38 mouse cellular contexts compared by ENCODE assay signal in the genomic region with DNA sequence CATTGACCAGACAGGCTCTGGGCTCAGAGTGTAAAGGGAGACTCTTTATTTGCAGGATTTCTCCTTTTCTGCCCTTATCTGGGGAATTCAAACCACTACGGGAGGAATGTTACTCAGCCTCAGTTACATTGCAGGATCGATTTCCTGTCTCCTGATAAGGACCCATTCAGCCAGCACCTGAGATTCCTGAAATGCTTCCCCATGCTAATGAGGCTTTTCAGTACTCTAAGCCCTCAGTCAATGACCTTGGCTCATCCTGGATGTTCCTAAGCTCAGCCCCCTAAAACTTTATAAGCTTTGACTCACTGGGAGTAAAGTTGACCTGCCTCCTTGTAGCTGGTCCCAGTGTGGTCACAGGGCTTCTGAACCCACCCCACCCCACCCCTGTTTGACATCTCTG. TPM values are rescaled to one million over a fixed set of nuclear protein-coding genes. Genes with fewer than 3 reads are reported as not detected.
A peak's percentile ranks its signal among the peaks of the same experiment; 100 is the strongest.
DNase-seq lines count a peak whose midpoint lies in the region; ATAC-seq and TF ChIP-seq lines count a peak whose summit lies in the region.
"Had no signal": no experiment of that assay in that cellular context is flagged by ENCODE, and none has a peak within 500 bp of the region (broad histone marks: within the 10 kb centered on the region; RNA-seq: fewer than 3 reads in every experiment).

No protein-coding gene starts in this region.

- peak; percentile 30; the same call in 1 of the 2 replicates for ATAC-seq in lung, postnatal 0 days
- ATAC-seq: forebrain, postnatal 0 days; liver, embryonic 12.5 days; midbrain, embryonic 15.5 days had no signal

- H3K4me2 ChIP-seq in lung, postnatal 0 days (replicated peaks; ENCODE audit: low read depth, low read length) = no peak overlapping the region
- H3K4me2 ChIP-seq: embryonic facial prominence, embryonic 15.5 days; forebrain, embryonic 12.5 days; heart, embryonic 12.5 days; hindbrain, embryonic 13.5 days; liver, embryonic 12.5 days; midbrain, embryonic 15.5 days; neural tube, embryonic 15.5 days had no signal

- no peaks in the 10 kb centered on the region for H3K36me3 ChIP-seq in lung, postnatal 0 days (ENCODE audit: insufficient read depth, low read length)
- H3K36me3 ChIP-seq: embryonic facial prominence, embryonic 10.5 days; embryonic facial prominence, embryonic 15.5 days; forebrain, embryonic 12.5 days; heart, embryonic 12.5 days; hindbrain, embryonic 13.5 days; liver, embryonic 12.5 days; midbrain, embryonic 15.5 days; neural tube, embryonic 15.5 days had no signal

- H3K27me3 ChIP-seq in lung, postnatal 0 days (replicated peaks; ENCODE audit: insufficient read depth, low read length) = no peaks in the 10 kb centered on the region
- H3K27me3 ChIP-seq: embryonic facial prominence, embryonic 15.5 days; forebrain, embryonic 12.5 days; heart, embryonic 12.5 days; hindbrain, embryonic 13.5 days; liver, embryonic 12.5 days; midbrain, embryonic 15.5 days; neural tube, embryonic 15.5 days had no signal

- no peak for TF ChIP-seq CTCF in lung, postnatal 0 days (IDR thresholded peaks at IDR 0.05)
- no peak for TF ChIP-seq CTCF in gastrocnemius, adult 2 months (IDR thresholded peaks at IDR 0.05)

- no peaks in the 10 kb centered on the region for H3K9me3 ChIP-seq in lung, postnatal 0 days (ENCODE audit: low read length)
- H3K9me3 ChIP-seq: embryonic facial prominence, embryonic 10.5 days; embryonic facial prominence, embryonic 15.5 days; forebrain, embryonic 12.5 days; liver, embryonic 12.5 days; midbrain, embryonic 15.5 days; neural tube, embryonic 15.5 days had no signal

- 28% methylated on average over 2 of the region's 2 CpGs for WGBS in lung, postnatal 0 days

- H3K9ac ChIP-seq in lung, postnatal 0 days (replicated peaks; ENCODE audit: low read depth) = no peak overlapping the region
- H3K9ac ChIP-seq: embryonic facial prominence, embryonic 15.5 days; forebrain, embryonic 12.5 days; forebrain, postnatal 0 days; heart, embryonic 12.5 days; hindbrain, embryonic 13.5 days; liver, embryonic 12.5 days; midbrain, embryonic 15.5 days; neural tube, embryonic 15.5 days had no signal

- H3K27ac ChIP-seq in lung, postnatal 0 days (ENCODE audit: low read length) = no peak overlapping the region
- no peak overlapping the region for H3K27ac ChIP-seq in gastrocnemius, adult 2 months
- H3K27ac ChIP-seq: embryonic facial prominence, embryonic 10.5 days; embryonic facial prominence, embryonic 15.5 days; forebrain, embryonic 12.5 days; hindbrain, embryonic 13.5 days; kidney, postnatal 0 days; liver, embryonic 12.5 days; macrophage; midbrain, embryonic 15.5 days; neural tube, embryonic 15.5 days had no signal

- TF ChIP-seq EP300 in lung, postnatal 0 days (IDR thresholded peaks at IDR 0.05) = peak; percentile 60

- H3K4me1 ChIP-seq in lung, postnatal 0 days (ENCODE audit: insufficient read depth, low read depth, low read length) = no peaks in the 10 kb centered on the region
- H3K4me1 ChIP-seq: embryonic facial prominence, embryonic 15.5 days; forebrain, embryonic 12.5 days; heart, embryonic 12.5 days; hindbrain, embryonic 13.5 days; liver, embryonic 12.5 days; midbrain, embryonic 15.5 days; neural tube, embryonic 15.5 days had no signal

- peak; percentile 5 to 7 for DNase-seq in lung, adult 18-20 months
- no peak for DNase-seq in lung, postnatal 10 days
- peak; percentile 97 for DNase-seq in R1 (ENCODE audit: low read depth, low spot score)
- no peak for DNase-seq in lung, postnatal 0 days (ENCODE audit: low spot score)
- no peak for DNase-seq in heart, adult 9 months (ENCODE audit: low spot score in 2 of 2)
- no peak for DNase-seq in gastrocnemius, adult 2 months
- no peak for DNase-seq in kidney, adult 8-10 months
- DNase-seq: adrenal gland, adult 8-10 months; cerebellum, adult 8-10 months; cerebellum, postnatal 25 days; forebrain, postnatal 0 days; gastrocnemius, postnatal 25 days; heart, adult 18-20 months; heart, postnatal 4 days; kidney, adult 2 months; kidney, postnatal 4 days; layer of hippocampus, postnatal 36 days; left cerebral cortex, postnatal 4 days; retina, postnatal 1 day; right cerebral cortex, postnatal 14 days had no signal

- intact Hi-C loops in gastrocnemius, adult 2 months (cut with DNase I) = no loop called here

- H3K4me3 ChIP-seq in lung, postnatal 0 days (ENCODE audit: low read depth, low read length) = no peak overlapping the region
- H3K4me3 ChIP-seq in gastrocnemius, adult 2 months = no peak overlapping the region
- H3K4me3 ChIP-seq: embryonic facial prominence, embryonic 10.5 days; embryonic facial prominence, embryonic 15.5 days; forebrain, embryonic 12.5 days; heart, embryonic 12.5 days; hindbrain, embryonic 13.5 days; liver, embryonic 12.5 days; midbrain, embryonic 15.5 days; neural tube, embryonic 15.5 days had no signal

RNA-seq across cellular contexts. Expression of a gene that starts 5.5 kb away (rescaled TPM):
- polyA plus RNA-seq in lung, postnatal 0 days (2015; fragmentation: Nextera tagmentation; extraction: Ambion mirVana) = 0.91 and 1.5 TPM in 2 replicates
- total RNA-seq in gastrocnemius, adult 2 months (2021) = not detected
- total RNA-seq: adrenal gland, adult 8-10 months; forebrain, postnatal 0 days; gastrocnemius, postnatal 25 days; heart, adult 18-20 months; heart, postnatal 4 days; layer of hippocampus, adult 8-10 months; layer of hippocampus, postnatal 36 days; left cerebral cortex, postnatal 4 days had no signal
- polyA plus RNA-seq: forebrain, embryonic 12.5 days; forebrain, postnatal 0 days; heart, embryonic 12.5 days; heart, postnatal 0 days; hindbrain, embryonic 13.5 days; kidney, adult 2 months; liver, embryonic 12.5 days; macrophage; midbrain, embryonic 15.5 days; neural tube, embryonic 15.5 days; stomach, embryonic 14.5 days; testis, adult 2 months; thymus, postnatal 0 days; urinary bladder, adult 2 months had no signal

RNA-seq across cellular contexts. Expression of a gene that starts 16.2 kb away (rescaled TPM):
- polyA plus RNA-seq in lung, postnatal 0 days (2015; fragmentation: Nextera tagmentation; extraction: Ambion mirVana) = not detected in 2 replicates
- not detected for total RNA-seq in gastrocnemius, adult 2 months (2021)
- total RNA-seq: adrenal gland, adult 8-10 months; forebrain, postnatal 0 days; gastrocnemius, postnatal 25 days; heart, adult 18-20 months; heart, postnatal 4 days; layer of hippocampus, adult 8-10 months; layer of hippocampus, postnatal 36 days; left cerebral cortex, postnatal 4 days had no signal
- polyA plus RNA-seq: embryonic facial prominence, embryonic 10.5 days; forebrain, embryonic 12.5 days; forebrain, postnatal 0 days; heart, embryonic 12.5 days; heart, postnatal 0 days; hindbrain, embryonic 13.5 days; kidney, adult 2 months; kidney, postnatal 0 days; limb, embryonic 14.5 days; liver, embryonic 12.5 days; macrophage; midbrain, embryonic 15.5 days; neural tube, embryonic 15.5 days; small intestine, adult 2 months; stomach, embryonic 14.5 days; thymus, postnatal 0 days; urinary bladder, adult 2 months had no signal

RNA-seq across cellular contexts. Expression of a gene that starts 28.3 kb away (rescaled TPM):
- not detected in 2 replicates for polyA plus RNA-seq in lung, postnatal 0 days (2015; fragmentation: Nextera tagmentation; extraction: Ambion mirVana)
- total RNA-seq in gastrocnemius, adult 2 months (2021) = not detected
- total RNA-seq: adrenal gland, adult 8-10 months; forebrain, postnatal 0 days; gastrocnemius, postnatal 25 days; heart, adult 18-20 months; heart, postnatal 4 days; layer of hippocampus, adult 8-10 months; layer of hippocampus, postnatal 36 days; left cerebral cortex, postnatal 4 days had no signal
- polyA plus RNA-seq: embryonic facial prominence, embryonic 10.5 days; forebrain, embryonic 12.5 days; forebrain, postnatal 0 days; heart, embryonic 12.5 days; heart, postnatal 0 days; hindbrain, embryonic 13.5 days; kidney, adult 2 months; kidney, postnatal 0 days; limb, embryonic 14.5 days; liver, embryonic 12.5 days; macrophage; midbrain, embryonic 15.5 days; neural tube, embryonic 15.5 days; small intestine, adult 2 months; stomach, embryonic 14.5 days; thymus, postnatal 0 days; urinary bladder, adult 2 months had no signal

RNA-seq across cellular contexts. Expression of a gene that starts 32.9 kb away (rescaled TPM):
- polyA plus RNA-seq in lung, postnatal 0 days (2015; fragmentation: Nextera tagmentation; extraction: Ambion mirVana) = not detected in 2 replicates
- not detected for total RNA-seq in gastrocnemius, adult 2 months (2021)
- total RNA-seq: adrenal gland, adult 8-10 months; forebrain, postnatal 0 days; gastrocnemius, postnatal 25 days; heart, adult 18-20 months; heart, postnatal 4 days; layer of hippocampus, adult 8-10 months; layer of hippocampus, postnatal 36 days; left cerebral cortex, postnatal 4 days had no signal
- polyA plus RNA-seq: embryonic facial prominence, embryonic 10.5 days; forebrain, embryonic 12.5 days; forebrain, postnatal 0 days; heart, embryonic 12.5 days; heart, postnatal 0 days; hindbrain, embryonic 13.5 days; kidney, adult 2 months; kidney, postnatal 0 days; limb, embryonic 14.5 days; liver, embryonic 12.5 days; macrophage; midbrain, embryonic 15.5 days; neural tube, embryonic 15.5 days; small intestine, adult 2 months; stomach, embryonic 14.5 days; testis, adult 2 months; thymus, postnatal 0 days; urinary bladder, adult 2 months had no signal

RNA-seq across cellular contexts. Expression of a gene that starts 44.9 kb away (rescaled TPM):
- polyA plus RNA-seq in lung, postnatal 0 days (2015; fragmentation: Nextera tagmentation; extraction: Ambion mirVana) = not detected in 2 replicates
- not detected for total RNA-seq in gastrocnemius, adult 2 months (2021)
- total RNA-seq: adrenal gland, adult 8-10 months; forebrain, postnatal 0 days; gastrocnemius, postnatal 25 days; heart, adult 18-20 months; heart, postnatal 4 days; layer of hippocampus, adult 8-10 months; layer of hippocampus, postnatal 36 days; left cerebral cortex, postnatal 4 days had no signal
- polyA plus RNA-seq: embryonic facial prominence, embryonic 10.5 days; forebrain, embryonic 12.5 days; forebrain, postnatal 0 days; heart, embryonic 12.5 days; heart, postnatal 0 days; hindbrain, embryonic 13.5 days; kidney, adult 2 months; kidney, postnatal 0 days; limb, embryonic 14.5 days; liver, embryonic 12.5 days; macrophage; midbrain, embryonic 15.5 days; neural tube, embryonic 15.5 days; small intestine, adult 2 months; stomach, embryonic 14.5 days; testis, adult 2 months; thymus, postnatal 0 days; urinary bladder, adult 2 months had no signal

Comparison
In these comparisons a context has a peak if more than half of its experiments do, and no peak if none do; other contexts are left out.
1. DNase-seq: peak in lung, adult 18-20 months (2 of 2) and R1 (single experiment); none in lung, postnatal 10 days (single experiment), lung, postnatal 0 days (single experiment), heart, adult 9 months (0 of 2), gastrocnemius, adult 2 months (single experiment) and kidney, adult 8-10 months (0 of 2).